Mouse (Mus musculus) liver, embryonic 16.5 days (tissue): Measurements from ENCODE around the gene Nr5a1. TPM values are rescaled to one million over a fixed set of nuclear protein-coding genes. Genes with fewer than 3 reads are reported as not detected.

Experiments used
- ATAC-seq: fragments of 200-750 bp; cut with Nextera tagmentation; 2 replicates; pipeline ENCODE4 v1.8.0; 2017; ENCODE audit warnings: low read depth, mild to moderate bottlenecking, moderate number of reproducible peaks, moderate library complexity
- H3K27ac ChIP-seq: fragments of 300-500 bp; sonication (generic); 2 replicates; pipeline ENCODE4 v1.5.1; 2014; ENCODE audit warnings: mild to moderate bottlenecking, low read length
- H3K27me3 ChIP-seq: fragments of 300-500 bp; sonication (generic); 2 replicates; pipeline ENCODE4 v1.6.1; 2014; ENCODE audit warnings: low read depth, low read length, mixed read lengths; ENCODE audit not compliant: control insufficient read depth, insufficient read depth
- H3K36me3 ChIP-seq: fragments of 300-500 bp; sonication (generic); 2 replicates; pipeline ENCODE4 v1.6.1; 2014; ENCODE audit warnings: mild to moderate bottlenecking; ENCODE audit not compliant: control insufficient read depth, insufficient read depth
- H3K4me1 ChIP-seq: fragments of 300-500 bp; sonication (generic); 2 replicates; pipeline ENCODE4 v1.6.1; 2014; ENCODE audit warnings: low read depth, low read length, mixed read lengths; ENCODE audit not compliant: control insufficient read depth
- H3K4me2 ChIP-seq: fragments of 300-500 bp; sonication (generic); 2 replicates; pipeline ENCODE4 v1.6.1; 2014; ENCODE audit warnings: low read depth, low read length, mixed read lengths
- H3K4me3 ChIP-seq: fragments of 300-500 bp; sonication (generic); 2 replicates; pipeline ENCODE4 v1.5.1; 2014; ENCODE audit warnings: low read depth, mild to moderate bottlenecking, low read length
- H3K9ac ChIP-seq: fragments of 300-500 bp; sonication (generic); 2 replicates; pipeline ENCODE4 v1.6.1; 2014; ENCODE audit warnings: low read depth, low read length
- H3K9me3 ChIP-seq: fragments of 300-500 bp; sonication (generic); replicated peaks from 2 replicates; pipeline ENCODE4 v1.6.1; 2016; ENCODE audit warnings: low read length; ENCODE audit not compliant: control insufficient read depth
- WGBS: fragments of 180-500 bp; shearing (Covaris S2); extraction: QIAGEN DNeasy Blood & Tissue Kit; methylation state at CpG from one replicate; pipeline ENCODE4 v1.1.7; 2014; ENCODE audit not compliant: insufficient replicate concordance; 5-methylcytosine and 5-hydroxymethylcytosine counted together
- polyA plus RNA-seq: library from polyadenylated mRNA; unstranded; fragments of >200 nt; fragmentation: Nextera tagmentation; extraction: Ambion mirVana; gene quantifications from 2 replicates; pipeline ENCODE4 v1.2.1, GENCODE M21; 2015

The Nr5a1 gene
- polyA plus RNA-seq, 1 experiment from 2014 or later: 0.22 TPM

GRCm38 (mm10) chr2:38710304-38711241, 3.8 kb downstream of the Nr5a1 start:
- Histone ChIP-seq H3K27ac (no peak overlapping the region), H3K4me2 (peak overlapping the region; percentile 24; the same call in 1 of the 2 replicates), H3K9me3 (no peaks in the 10 kb centered on the region), H3K9ac (no peak overlapping the region), H3K36me3 (no peaks in the 10 kb centered on the region), H3K27me3 (peaks cover 81% of the 10 kb centered on the region), H3K4me1 (no peaks in the 10 kb centered on the region; the same call in none of the 2 replicates), H3K4me3 (peak overlapping the region; percentile 11; the same call in 1 of the 2 replicates)
- WGBS: 1% methylated on average over 75 of the region's 75 CpGs
- ATAC-seq: no peak

- Histone ChIP-seq H3K9me3 (no peaks in the 10 kb centered on the region), H3K9ac (no peak overlapping the region), H3K36me3 (no peaks in the 10 kb centered on the region), H3K4me2 (no peak overlapping the region), H3K27ac (no peak overlapping the region), H3K4me3 (no peak overlapping the region), H3K4me1 (no peaks in the 10 kb centered on the region; the same call in none of the 2 replicates), H3K27me3 (peaks cover 81% of the 10 kb centered on the region)
- 24% methylated on average over 12 of the region's 12 CpGs for WGBS
- ATAC-seq: no peak
These were observed 5.2 kb downstream of the Nr5a1 start for GRCm38 (mm10) chr2:38708907-38709688.

- Histone ChIP-seq H3K9me3 (no peaks in the 10 kb centered on the region), H3K4me2 (no peak overlapping the region), H3K4me3 (no peak overlapping the region), H3K27ac (no peak overlapping the region), H3K27me3 (peaks cover 57% of the 10 kb centered on the region), H3K9ac (no peak overlapping the region), H3K36me3 (no peaks in the 10 kb centered on the region), H3K4me1 (no peaks in the 10 kb centered on the region; the same call in none of the 2 replicates)
- 28% methylated on average over 6 of the region's 6 CpGs for WGBS
- no peak for ATAC-seq
These were observed 7.7 kb downstream of the Nr5a1 start for GRCm38 (mm10) chr2:38706661-38707060.

GRCm38 (mm10) chr2:38705036-38705435, 9.3 kb downstream of the Nr5a1 start:
- no peak for ATAC-seq
- Histone ChIP-seq H3K9me3 (no peaks in the 10 kb centered on the region), H3K9ac (no peak overlapping the region), H3K27me3 (peaks cover 41% of the 10 kb centered on the region), H3K4me3 (no peak overlapping the region), H3K4me2 (no peak overlapping the region), H3K27ac (no peak overlapping the region), H3K36me3 (no peaks in the 10 kb centered on the region), H3K4me1 (no peaks in the 10 kb centered on the region)
- 41% methylated on average over 4 of the region's 4 CpGs for WGBS

DNA sequence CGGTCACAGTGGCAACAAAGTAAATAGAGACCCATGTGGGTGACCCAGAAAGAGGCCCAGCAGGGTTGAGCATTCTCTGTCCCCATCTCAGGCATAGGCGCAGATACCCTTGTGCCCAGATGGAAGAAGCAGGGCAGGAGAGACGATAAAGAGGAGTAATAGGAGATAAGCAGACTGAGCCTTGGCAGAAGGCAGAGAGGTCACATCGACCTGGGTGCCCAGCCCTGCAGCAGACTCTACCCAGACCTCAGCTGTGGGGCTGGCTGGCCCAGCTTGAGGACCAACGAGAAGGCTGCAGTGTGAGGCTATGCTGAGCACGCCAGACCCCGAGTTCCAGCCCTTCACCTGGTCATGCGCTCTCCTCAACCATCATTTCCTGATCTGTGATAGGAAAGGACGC, 10.0 kb downstream of the Nr5a1 start:
- WGBS: 58% methylated on average over 9 of the region's 9 CpGs

DNA sequence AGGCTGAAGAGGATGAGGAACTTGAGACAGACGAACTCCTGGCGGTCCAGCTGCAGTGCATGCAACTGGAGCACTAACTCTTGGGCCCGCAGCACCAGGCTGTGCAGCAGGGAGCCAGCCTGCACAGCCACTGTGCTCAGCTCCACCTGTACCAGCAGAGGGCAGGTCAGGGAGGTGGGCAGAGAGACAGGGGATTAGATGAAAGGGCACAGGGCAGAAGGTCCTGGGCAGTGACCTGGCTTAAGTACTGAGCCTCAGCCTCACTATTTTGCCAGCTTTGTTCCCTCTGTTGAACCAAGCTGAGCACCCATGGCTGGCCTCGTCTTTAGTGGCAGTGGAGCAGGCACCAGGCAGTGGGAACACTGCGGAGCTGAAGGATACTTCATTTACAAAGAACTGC, 14.2 kb downstream of the Nr5a1 start:
- no peak overlapping the region for H3K4me3 ChIP-seq
- no peak overlapping the region for H3K27ac ChIP-seq
- H3K4me2 ChIP-seq: no peak overlapping the region
- no peaks in the 10 kb centered on the region for H3K4me1 ChIP-seq
- ATAC-seq: no peak
- no peaks in the 10 kb centered on the region for H3K36me3 ChIP-seq
- H3K9ac ChIP-seq: no peak overlapping the region
- no peaks in the 10 kb centered on the region; the same call in none of the 2 replicates for H3K27me3 ChIP-seq
- no peaks in the 10 kb centered on the region for H3K9me3 ChIP-seq
- 53% methylated on average over 5 of the region's 5 CpGs for WGBS

More for the DNA sequence above, 10.0 kb downstream of the Nr5a1 start:
- no peaks in the 10 kb centered on the region for H3K9me3 ChIP-seq
- no peak overlapping the region for H3K4me3 ChIP-seq
- H3K36me3 ChIP-seq: no peaks in the 10 kb centered on the region
- no peak overlapping the region for H3K27ac ChIP-seq
- no peak overlapping the region for H3K4me2 ChIP-seq
- no peak overlapping the region for H3K9ac ChIP-seq
- H3K27me3 ChIP-seq: peaks cover 34% of the 10 kb centered on the region
- H3K4me1 ChIP-seq: no peaks in the 10 kb centered on the region
- ATAC-seq: no peak

GRCm38 (mm10) chr2:38698623-38699022, 15.7 kb downstream of the Nr5a1 start:
- 61% methylated on average over 5 of the region's 5 CpGs for WGBS
- Histone ChIP-seq H3K9ac (no peak overlapping the region), H3K9me3 (no peaks in the 10 kb centered on the region), H3K4me2 (no peak overlapping the region), H3K36me3 (no peaks in the 10 kb centered on the region), H3K27me3 (no peaks in the 10 kb centered on the region; the same call in 1 of the 2 replicates), H3K4me3 (no peak overlapping the region), H3K4me1 (no peaks in the 10 kb centered on the region), H3K27ac (no peak overlapping the region)
- ATAC-seq: no peak

DNA sequence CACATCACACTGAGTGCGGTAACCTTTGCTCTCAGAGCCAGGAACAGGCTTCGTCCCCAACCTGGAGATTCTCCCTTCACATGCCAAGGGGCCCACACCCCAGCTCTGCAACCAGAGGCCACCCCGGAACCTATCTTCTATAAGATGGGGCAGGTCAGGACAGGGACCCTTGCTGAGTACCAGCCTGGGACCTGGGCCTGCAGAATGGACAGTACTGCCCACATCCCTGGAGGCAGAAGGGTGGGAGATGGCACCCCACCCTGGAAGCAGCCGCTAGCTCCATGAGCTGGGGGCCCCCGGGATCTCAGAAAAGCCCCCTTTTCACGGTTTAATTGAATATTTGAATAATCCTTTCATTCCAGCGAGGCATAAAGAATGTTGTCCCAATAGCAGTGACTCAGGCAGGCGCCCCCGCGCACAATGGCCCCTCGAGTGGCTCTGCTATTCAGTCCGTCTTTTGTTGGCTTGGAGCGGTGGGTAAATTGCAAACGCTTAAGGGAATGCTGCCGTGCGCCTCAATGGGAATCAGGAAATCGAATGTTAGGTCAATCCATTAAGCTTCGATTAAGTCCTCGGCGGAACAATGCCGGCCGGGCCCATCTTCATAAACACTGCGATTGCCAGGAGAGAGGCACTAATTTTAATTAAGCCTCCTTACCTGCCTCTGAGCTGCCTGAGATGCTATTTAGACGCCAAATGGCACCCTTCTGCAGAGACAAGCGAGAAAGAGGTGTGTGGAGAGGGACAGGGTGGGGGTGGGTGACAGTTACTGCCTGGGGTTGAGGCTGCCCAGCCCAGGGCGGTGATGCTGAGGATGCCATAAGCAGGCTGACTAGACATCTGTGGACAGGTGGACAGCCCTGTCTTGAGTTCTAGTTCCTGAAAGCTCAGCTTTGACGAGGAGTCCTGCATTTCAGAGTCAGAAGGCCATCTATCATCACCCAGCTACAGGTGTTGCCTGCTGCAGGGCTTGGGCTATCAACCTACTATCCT, 16.9 kb downstream of the Nr5a1 start:
- H3K9me3 ChIP-seq: no peaks in the 10 kb centered on the region
- no peaks in the 10 kb centered on the region; the same call in 1 of the 2 replicates for H3K27me3 ChIP-seq
- H3K4me3 ChIP-seq: no peak overlapping the region
- no peak overlapping the region for H3K27ac ChIP-seq
- no peak for ATAC-seq
- no peaks in the 10 kb centered on the region for H3K4me1 ChIP-seq
- H3K9ac ChIP-seq: no peak overlapping the region
- no peak overlapping the region for H3K4me2 ChIP-seq
- WGBS: 55% methylated on average over 27 of the region's 27 CpGs
- H3K36me3 ChIP-seq: no peaks in the 10 kb centered on the region
